Mouse (Mus musculus): ENCODE measurements around the gene Ostf1.

Ostf1 gene

GRCm38 (mm10) chr19:18643411-18643810, 11.8 kb upstream of the Ostf1 start:
- no peak for DNase-seq

- no peak for DNase-seq
Measured at GRCm38 (mm10) chr19:18641001-18641400, 9.4 kb upstream of the Ostf1 start.

GRCm38 (mm10) chr19:18639552-18639951, 7.9 kb upstream of the Ostf1 start:
- DNase-seq, result no peak

GRCm38 (mm10) chr19:18638949-18639348, 7.3 kb upstream of the Ostf1 start:
- DNase-seq, result no peak

- DNase-seq, result no peak
Measured at GRCm38 (mm10) chr19:18637954-18638353, 6.3 kb upstream of the Ostf1 start.

- DNase-seq, result no peak
Measured at GRCm38 (mm10) chr19:18632231-18633185, 885 bp upstream of the Ostf1 start.

GRCm38 (mm10) chr19:18631161-18631643, 421 bp downstream of the Ostf1 start:
- no peak for DNase-seq

- no peak for DNase-seq
Measured at GRCm38 (mm10) chr19:18630221-18631119, 1.2 kb downstream of the Ostf1 start.

GRCm38 (mm10) chr19:18629589-18629988, 2.0 kb downstream of the Ostf1 start:
- DNase-seq, result no peak

- DNase-seq, result no peak
Measured at GRCm38 (mm10) chr19:18623894-18624293, 7.7 kb downstream of the Ostf1 start.

GRCm38 (mm10) chr19:18619691-18620090, 11.9 kb downstream of the Ostf1 start:
- DNase-seq, result no peak

GRCm38 (mm10) chr19:18619060-18619459, 12.6 kb downstream of the Ostf1 start:
- no peak for DNase-seq

GRCm38 (mm10) chr19:18617504-18617903, 14.1 kb downstream of the Ostf1 start:
- no peak for DNase-seq

- no peak for DNase-seq
Measured at GRCm38 (mm10) chr19:18615680-18616240, 15.9 kb downstream of the Ostf1 start.

GRCm38 (mm10) chr19:18614337-18614736, 17.3 kb downstream of the Ostf1 start:
- no peak for DNase-seq

GRCm38 (mm10) chr19:18608975-18609374, 22.6 kb downstream of the Ostf1 start:
- DNase-seq, result no peak

GRCm38 (mm10) chr19:18607907-18608306, 23.7 kb downstream of the Ostf1 start:
- DNase-seq, result no peak

GRCm38 (mm10) chr19:18603011-18603410, 28.6 kb downstream of the Ostf1 start:
- no peak for DNase-seq

- no peak for DNase-seq
Measured at GRCm38 (mm10) chr19:18600611-18601010, 31.0 kb downstream of the Ostf1 start.

GRCm38 (mm10) chr19:18599650-18600049, 32.0 kb downstream of the Ostf1 start:
- no peak for DNase-seq

- DNase-seq, result no peak
Measured at GRCm38 (mm10) chr19:18599051-18599450, 32.6 kb downstream of the Ostf1 start.

GRCm38 (mm10) chr19:18598265-18598926, 33.2 kb downstream of the Ostf1 start:
- DNase-seq, result no peak
